In genomic region chr3:121635505-121635904, GRCm38 (mm10) we compare ENCODE assay signal across 11 mouse cellular contexts. TPM values are rescaled to one million over a fixed set of nuclear protein-coding genes. Genes with fewer than 3 reads are reported as not detected.
A peak's percentile ranks its signal among the peaks of the same experiment; 100 is the strongest.
DNase-seq lines count a peak whose midpoint lies in the region; ATAC-seq lines count a peak whose summit lies in the region.
"Had no signal": no experiment of that assay in that cellular context is flagged by ENCODE, and none has a peak within 500 bp of the region (broad histone marks: within the 10 kb centered on the region; RNA-seq: fewer than 3 reads in every experiment).

No protein-coding gene starts in this region.

- no peaks in the 10 kb centered on the region for H3K9me3 ChIP-seq in forebrain, embryonic 12.5 days

- 76% methylated on average over 7 of the region's 7 CpGs for WGBS in forebrain, embryonic 12.5 days

- no peak overlapping the region for H3K27ac ChIP-seq in forebrain, embryonic 12.5 days

- no peaks in the 10 kb centered on the region for H3K36me3 ChIP-seq in forebrain, embryonic 12.5 days (replicated peaks)

- peak; percentile 13 for DNase-seq in cerebellum, adult 9-10 months
- DNase-seq in cerebellum, adult 9-11 months = no peak
- DNase-seq in urinary bladder, postnatal 36 days (ENCODE audit: low spot score in 2 of 2) = peak; percentile 48 to 49
- no peak for DNase-seq in urinary bladder, adult 2 months (ENCODE audit: low spot score)
- DNase-seq in layer of hippocampus, postnatal 10 days (ENCODE audit: low spot score in 2 of 2) = peak; percentile 24 to 27
- no peak for DNase-seq in thymus, postnatal 10 days (ENCODE audit: low spot score in 2 of 2)
- no peak for DNase-seq in spleen, adult 18-20 months
- DNase-seq: liver had no signal

- no peak overlapping the region for H3K4me2 ChIP-seq in forebrain, embryonic 12.5 days

- H3K4me3 ChIP-seq in forebrain, embryonic 12.5 days (replicated peaks) = no peak overlapping the region

- H3K9ac ChIP-seq in forebrain, embryonic 12.5 days = no peak overlapping the region

- no peaks in the 10 kb centered on the region for H3K27me3 ChIP-seq in forebrain, embryonic 12.5 days

- ATAC-seq in forebrain, embryonic 12.5 days (ENCODE audit: low FRiP score) = no peak

- H3K4me1 ChIP-seq in forebrain, embryonic 12.5 days = no peaks in the 10 kb centered on the region

RNA-seq across cellular contexts. Expression of gene 4930432M17Rik, which starts 35.1 kb away (rescaled TPM):
- polyA plus RNA-seq in urinary bladder, adult 2 months (2012; rRNA removed) = not detected in 2 replicates
- not detected for total RNA-seq in layer of hippocampus, postnatal 10 days (2021)
- not detected in 2 replicates for polyA plus RNA-seq in forebrain, embryonic 12.5 days (2016; fragmentation: Nextera tagmentation; extraction: Ambion mirVana)
- polyA plus RNA-seq: C2C12; stomach, embryonic 14.5 days had no signal

Comparison
In these comparisons a context has a peak if more than half of its experiments do, and no peak if none do; other contexts are left out.
1. DNase-seq: peak in cerebellum, adult 9-10 months (single experiment), urinary bladder, postnatal 36 days (2 of 2) and layer of hippocampus, postnatal 10 days (2 of 2); none in cerebellum, adult 9-11 months (single experiment), urinary bladder, adult 2 months (single experiment), thymus, postnatal 10 days (0 of 2) and spleen, adult 18-20 months (0 of 2).